Mouse (Mus musculus) embryonic facial prominence, embryonic 15.5 days (tissue): Measurements from ENCODE around the gene Rps15a. TPM values are rescaled to one million over a fixed set of nuclear protein-coding genes. Genes with fewer than 3 reads are reported as not detected.

Source experiments
- ATAC-seq: fragments of 200-750 bp; cut with Nextera tagmentation; 2 replicates; pipeline ENCODE4 v1.8.0; 2017; ENCODE audit warnings: low read depth, moderate TSS enrichment; ENCODE audit not compliant: insufficient number of reproducible peaks, low FRiP score, low TSS enrichment
- H3K27ac ChIP-seq: fragments of 300-500 bp; sonication (generic); replicated peaks from 2 replicates; pipeline ENCODE4 v1.5.1; 2015; ENCODE audit warnings: mild to moderate bottlenecking, inconsistent platforms
- H3K27me3 ChIP-seq: fragments of 300-500 bp; sonication (generic); 2 replicates; pipeline ENCODE4 v1.6.1; 2015; ENCODE audit warnings: inconsistent platforms
- H3K36me3 ChIP-seq: fragments of 300-500 bp; sonication (generic); 2 replicates; pipeline ENCODE4 v1.6.1; 2015; ENCODE audit warnings: mild to moderate bottlenecking, inconsistent platforms
- H3K4me1 ChIP-seq: fragments of 300-500 bp; sonication (generic); 2 replicates; pipeline ENCODE4 v1.6.1; 2015; ENCODE audit warnings: inconsistent platforms
- H3K4me2 ChIP-seq: fragments of 300-500 bp; sonication (generic); replicated peaks from 2 replicates; pipeline ENCODE4 v1.6.1; 2015; ENCODE audit warnings: mild to moderate bottlenecking, inconsistent platforms
- H3K4me3 ChIP-seq: fragments of 300-500 bp; sonication (generic); replicated peaks from 2 replicates; pipeline ENCODE4 v1.5.1; 2015; ENCODE audit warnings: mild to moderate bottlenecking, inconsistent platforms
- H3K9ac ChIP-seq: fragments of 300-500 bp; sonication (generic); 2 replicates; pipeline ENCODE4 v1.6.1; 2015; ENCODE audit warnings: inconsistent platforms
- H3K9me3 ChIP-seq: fragments of 300-500 bp; sonication (generic); replicated peaks from 2 replicates; pipeline ENCODE4 v1.6.1; 2016; ENCODE audit warnings: inconsistent platforms
- WGBS: fragments of 180-500 bp; shearing (Covaris S2); methylation state at CpG from one replicate; pipeline ENCODE4 v1.1.7; 2015; 5-methylcytosine and 5-hydroxymethylcytosine counted together
- polyA plus RNA-seq: library from polyadenylated mRNA; unstranded; fragments of >200 nt; fragmentation: Nextera tagmentation; extraction: Ambion mirVana; gene quantifications from 2 replicates; pipeline ENCODE4 v1.2.1, GENCODE M21; 2015

The Rps15a gene
- polyA plus RNA-seq, 1 experiment from 2014 or later, result 775 TPM

GRCm38 (mm10) chr7:118126219-118126875, 10.4 kb upstream of the Rps15a start:
- no peak overlapping the region for H3K4me2 ChIP-seq
- H3K9ac ChIP-seq, result no peak overlapping the region
- no peak overlapping the region for H3K4me3 ChIP-seq
- no peaks in the 10 kb centered on the region for H3K9me3 ChIP-seq
- H3K27ac ChIP-seq, result no peak overlapping the region
- WGBS, result 76% methylated on average over 11 of the region's 11 CpGs
- ATAC-seq, result no peak
- H3K27me3 ChIP-seq, result no peaks in the 10 kb centered on the region
- peaks cover 28% of the 10 kb centered on the region for H3K4me1 ChIP-seq
- peaks cover 32% of the 10 kb centered on the region for H3K36me3 ChIP-seq

GRCm38 (mm10) chr7:118125736-118126135, 9.7 kb upstream of the Rps15a start:
- H3K4me1 ChIP-seq, result peaks cover 28% of the 10 kb centered on the region
- H3K4me3 ChIP-seq, result no peak overlapping the region
- no peaks in the 10 kb centered on the region for H3K27me3 ChIP-seq
- no peak overlapping the region for H3K4me2 ChIP-seq
- H3K9me3 ChIP-seq, result no peaks in the 10 kb centered on the region
- peaks cover 37% of the 10 kb centered on the region for H3K36me3 ChIP-seq
- no peak for ATAC-seq
- H3K9ac ChIP-seq, result no peak overlapping the region
- no peak overlapping the region for H3K27ac ChIP-seq

GRCm38 (mm10) chr7:118123512-118124411, 7.8 kb upstream of the Rps15a start:
- peaks cover 23% of the 10 kb centered on the region for H3K4me1 ChIP-seq
- no peak overlapping the region for H3K4me3 ChIP-seq
- H3K9me3 ChIP-seq, result no peaks in the 10 kb centered on the region
- H3K27ac ChIP-seq, result no peak overlapping the region
- WGBS, result 91% methylated on average over 4 of the region's 4 CpGs
- peaks cover 55% of the 10 kb centered on the region for H3K36me3 ChIP-seq
- no peaks in the 10 kb centered on the region for H3K27me3 ChIP-seq
- H3K9ac ChIP-seq, result no peak overlapping the region
- ATAC-seq, result no peak
- no peak overlapping the region for H3K4me2 ChIP-seq

GRCm38 (mm10) chr7:118122235-118122634, 6.2 kb upstream of the Rps15a start:
- Histone ChIP-seq H3K27me3 (no peaks in the 10 kb centered on the region), H3K4me1 (peaks cover 11% of the 10 kb centered on the region), H3K9ac (no peak overlapping the region), H3K4me2 (no peak overlapping the region), H3K36me3 (peaks cover 59% of the 10 kb centered on the region), H3K9me3 (no peaks in the 10 kb centered on the region), H3K27ac (no peak overlapping the region), H3K4me3 (no peak overlapping the region)
- WGBS, result 97% methylated on average over 7 of the region's 7 CpGs
- no peak for ATAC-seq

- 63% methylated on average over 1 of the region's 1 CpGs for WGBS
- H3K27ac ChIP-seq, result no peak overlapping the region
- no peak overlapping the region for H3K9ac ChIP-seq
- no peaks in the 10 kb centered on the region for H3K9me3 ChIP-seq
- no peak for ATAC-seq
- no peak overlapping the region for H3K4me3 ChIP-seq
- no peak overlapping the region for H3K4me2 ChIP-seq
- H3K4me1 ChIP-seq, result no peaks in the 10 kb centered on the region
- no peaks in the 10 kb centered on the region for H3K27me3 ChIP-seq
- H3K36me3 ChIP-seq, result peaks cover 48% of the 10 kb centered on the region
Measured at GRCm38 (mm10) chr7:118120654-118121053, 4.7 kb upstream of the Rps15a start.

GRCm38 (mm10) chr7:118119946-118120345, 4.0 kb upstream of the Rps15a start:
- Histone ChIP-seq H3K4me1 (no peaks in the 10 kb centered on the region), H3K27me3 (no peaks in the 10 kb centered on the region), H3K9ac (no peak overlapping the region), H3K36me3 (peaks cover 48% of the 10 kb centered on the region), H3K27ac (no peak overlapping the region), H3K9me3 (no peaks in the 10 kb centered on the region), H3K4me3 (no peak overlapping the region), H3K4me2 (no peak overlapping the region)
- WGBS, result 83% methylated on average over 5 of the region's 5 CpGs
- no peak for ATAC-seq

GRCm38 (mm10) chr7:118119142-118119541, 3.2 kb upstream of the Rps15a start:
- no peak overlapping the region for H3K4me3 ChIP-seq
- no peak overlapping the region for H3K4me2 ChIP-seq
- H3K27ac ChIP-seq, result no peak overlapping the region
- no peaks in the 10 kb centered on the region for H3K27me3 ChIP-seq
- H3K4me1 ChIP-seq, result peaks cover 6% of the 10 kb centered on the region
- H3K9me3 ChIP-seq, result no peaks in the 10 kb centered on the region
- H3K9ac ChIP-seq, result no peak overlapping the region
- 51% methylated on average over 2 of the region's 2 CpGs for WGBS
- H3K36me3 ChIP-seq, result peaks cover 47% of the 10 kb centered on the region
- no peak for ATAC-seq

- Histone ChIP-seq H3K27ac (no peak overlapping the region), H3K4me3 (no peak overlapping the region), H3K27me3 (no peaks in the 10 kb centered on the region), H3K4me2 (no peak overlapping the region), H3K36me3 (peaks cover 48% of the 10 kb centered on the region), H3K9ac (no peak overlapping the region), H3K9me3 (no peaks in the 10 kb centered on the region), H3K4me1 (peaks cover 13% of the 10 kb centered on the region)
- no peak for ATAC-seq
- WGBS, result 76% methylated on average over 3 of the region's 3 CpGs
Measured at GRCm38 (mm10) chr7:118118426-118118825, 2.4 kb upstream of the Rps15a start.

- no peak for ATAC-seq
- Histone ChIP-seq H3K4me2 (no peak overlapping the region), H3K9me3 (no peaks in the 10 kb centered on the region), H3K9ac (no peak overlapping the region), H3K27ac (no peak overlapping the region), H3K4me3 (no peak overlapping the region), H3K27me3 (no peaks in the 10 kb centered on the region), H3K36me3 (peaks cover 51% of the 10 kb centered on the region), H3K4me1 (peaks cover 21% of the 10 kb centered on the region)
- WGBS, result 42% methylated on average over 4 of the region's 4 CpGs
Measured at GRCm38 (mm10) chr7:118117539-118118210, 1.7 kb upstream of the Rps15a start.

GRCm38 (mm10) chr7:118116787-118117538, 975 bp upstream of the Rps15a start:
- no peaks in the 10 kb centered on the region for H3K27me3 ChIP-seq
- H3K9ac ChIP-seq, result no peak overlapping the region
- peak overlapping the region; percentile 96 for H3K4me3 ChIP-seq
- WGBS, result 19% methylated on average over 8 of the region's 8 CpGs
- ATAC-seq, result no peak
- H3K27ac ChIP-seq, result no peak overlapping the region
- H3K36me3 ChIP-seq, result peaks cover 52% of the 10 kb centered on the region
- no peaks in the 10 kb centered on the region for H3K9me3 ChIP-seq
- H3K4me1 ChIP-seq, result peaks cover 25% of the 10 kb centered on the region
- H3K4me2 ChIP-seq, result peak overlapping the region; percentile 61

- ATAC-seq, result peak; percentile 67
- peaks cover 37% of the 10 kb centered on the region for H3K4me1 ChIP-seq
- H3K9ac ChIP-seq, result peak overlapping the region; percentile 96
- WGBS, result under 1% methylated on average over 20 of the region's 20 CpGs
- H3K4me2 ChIP-seq, result peak overlapping the region; percentile 70
- peak overlapping the region; percentile 94 for H3K27ac ChIP-seq
- no peaks in the 10 kb centered on the region for H3K9me3 ChIP-seq
- H3K4me3 ChIP-seq, result peak overlapping the region; percentile 96
- H3K27me3 ChIP-seq, result no peaks in the 10 kb centered on the region
- peaks cover 59% of the 10 kb centered on the region for H3K36me3 ChIP-seq
Measured at GRCm38 (mm10) chr7:118115533-118115876, 483 bp downstream of the Rps15a start.
